Comparison of ENCODE assay signal across 20 mouse cellular contexts in genomic region chr17:13680318-13680717, GRCm38 (mm10).
DNase-seq lines count a peak whose midpoint lies in the region; ATAC-seq and TF ChIP-seq lines count a peak whose summit lies in the region.
"Had no signal": no experiment of that assay in that cellular context is flagged by ENCODE, and none has a peak within 500 bp of the region (broad histone marks: within the 10 kb centered on the region; RNA-seq: fewer than 3 reads in every experiment).

No protein-coding gene starts in this region.

- H3K36me3 ChIP-seq in hindbrain, embryonic 10.5 days = no peaks in the 10 kb centered on the region
- no peaks in the 10 kb centered on the region for H3K36me3 ChIP-seq in hindbrain, embryonic 11.5 days (ENCODE audit: control insufficient read depth, insufficient read depth, low read length)
- no peaks in the 10 kb centered on the region for H3K36me3 ChIP-seq in ES-Bruce4 (ENCODE audit: control insufficient read depth, insufficient read depth, low read length, poor library complexity, severe bottlenecking)
- H3K36me3 ChIP-seq in forebrain, postnatal 0 days (ENCODE audit: insufficient read depth) = no peaks in the 10 kb centered on the region
- H3K36me3 ChIP-seq: midbrain, embryonic 12.5 days had no signal

- no peaks in the 10 kb centered on the region for H3K27me3 ChIP-seq in hindbrain, embryonic 10.5 days (ENCODE audit: insufficient read depth, poor library complexity, severe bottlenecking)
- H3K27me3 ChIP-seq in hindbrain, embryonic 11.5 days (ENCODE audit: control insufficient read depth, insufficient read depth, low read length) = no peaks in the 10 kb centered on the region
- no peaks in the 10 kb centered on the region for H3K27me3 ChIP-seq in ES-Bruce4 (ENCODE audit: control insufficient read depth, insufficient read depth, low read length, poor library complexity, severe bottlenecking)
- H3K27me3 ChIP-seq in forebrain, postnatal 0 days (ENCODE audit: insufficient read depth, low read length) = no peaks in the 10 kb centered on the region
- H3K27me3 ChIP-seq: midbrain, embryonic 12.5 days had no signal

- peaks cover 76% of the 10 kb centered on the region for H3K4me1 ChIP-seq in hindbrain, embryonic 10.5 days (replicated peaks)
- peaks cover 8% of the 10 kb centered on the region; the same call in 1 of the 2 replicates for H3K4me1 ChIP-seq in hindbrain, embryonic 11.5 days (replicated peaks; ENCODE audit: control insufficient read depth, insufficient read depth, low read length)
- peaks cover 2% of the 10 kb centered on the region for H3K4me1 ChIP-seq in ES-Bruce4 (ENCODE audit: control insufficient read depth, insufficient read depth, low read length)
- peaks cover 19% of the 10 kb centered on the region for H3K4me1 ChIP-seq in forebrain, postnatal 0 days (ENCODE audit: insufficient read depth)

- no peak overlapping the region for H3K9ac ChIP-seq in hindbrain, embryonic 11.5 days (ENCODE audit: low read depth, low read length)
- H3K9ac ChIP-seq in ES-Bruce4 (ENCODE audit: low read depth, poor library complexity, severe bottlenecking) = peak overlapping the region; percentile 6; the same call in 1 of the 2 replicates
- H3K9ac ChIP-seq in forebrain, postnatal 0 days = no peak overlapping the region
- H3K9ac ChIP-seq: midbrain, embryonic 12.5 days had no signal

- no peak for ATAC-seq in hindbrain, embryonic 11.5 days (ENCODE audit: low FRiP score)
- ATAC-seq in forebrain, postnatal 0 days = no peak
- ATAC-seq: activated CD4-positive, CD25-positive, alpha-beta regulatory T cell, adult 4 months had no signal

- peak overlapping the region; percentile 80 for H3K27ac ChIP-seq in hindbrain, embryonic 10.5 days
- no peak overlapping the region for H3K27ac ChIP-seq in hindbrain, embryonic 11.5 days (ENCODE audit: low read depth, low read length)
- H3K27ac ChIP-seq in ES-Bruce4 (ENCODE audit: insufficient read depth, low read length) = peak overlapping the region; percentile 45
- peak overlapping the region; percentile 75 for H3K27ac ChIP-seq in forebrain, postnatal 0 days (ENCODE audit: low read depth, low read length)
- H3K27ac ChIP-seq: midbrain, embryonic 12.5 days had no signal

- no peak for DNase-seq in hindbrain, embryonic 10.5 days (ENCODE audit: low spot score)
- DNase-seq in hindbrain, embryonic 11.5 days (ENCODE audit: low spot score) = no peak
- DNase-seq in R1 (ENCODE audit: low read depth, low spot score) = peak; percentile 57
- peak; percentile 40 for DNase-seq in forebrain, postnatal 0 days
- DNase-seq in gastrocnemius, postnatal 14 days = no peak
- no peak for DNase-seq in lung, postnatal 25 days (ENCODE audit: low spot score)
- DNase-seq in adrenal gland, adult (ENCODE audit: inconsistent age in 2 of 2, low spot score in 1 of 2) = no peak
- DNase-seq: adrenal gland, postnatal 36 days; heart, postnatal 4 days; kidney, adult 2 months; kidney, postnatal 36 days; layer of hippocampus, postnatal 36 days; left cerebral cortex, postnatal 4 days; lung, adult 2 months; lung, postnatal 4 days; right cerebral cortex, adult 18-20 months; thymus, adult 18-20 months had no signal

- intact Hi-C loops in gastrocnemius, postnatal 14 days (cut with DNase I; ENCODE audit: low total_unique reads) = no loop called here

- WGBS in hindbrain, embryonic 10.5 days = 73% methylated on average over 4 of the region's 4 CpGs
- 82% methylated on average over 4 of the region's 4 CpGs for WGBS in hindbrain, embryonic 11.5 days
- WGBS in forebrain, postnatal 0 days = 50% methylated on average over 4 of the region's 4 CpGs

- no peak for TF ChIP-seq POLR2A in ES-Bruce4 (IDR thresholded peaks at IDR 0.05; ENCODE audit: insufficient read depth, low read length)

- H3K9me3 ChIP-seq in hindbrain, embryonic 10.5 days = 0 out of 2 replicates have a peak, but pooled peaks cover 3% of the 10 kb centered on the region
- no peaks in the 10 kb centered on the region for H3K9me3 ChIP-seq in hindbrain, embryonic 11.5 days (ENCODE audit: control insufficient read depth, low read length)
- no peaks in the 10 kb centered on the region for H3K9me3 ChIP-seq in ES-Bruce4 (replicated peaks; ENCODE audit: control insufficient read depth, insufficient read depth, low read length, poor library complexity, severe bottlenecking)
- no peaks in the 10 kb centered on the region for H3K9me3 ChIP-seq in forebrain, postnatal 0 days (ENCODE audit: low read length)
- H3K9me3 ChIP-seq: midbrain, embryonic 12.5 days had no signal

- no peak overlapping the region for H3K4me3 ChIP-seq in hindbrain, embryonic 10.5 days
- no peak overlapping the region for H3K4me3 ChIP-seq in hindbrain, embryonic 11.5 days (ENCODE audit: low read depth, low read length)
- H3K4me3 ChIP-seq in ES-Bruce4 (ENCODE audit: low read depth, low read length) = peak overlapping the region; percentile 29; the same call in 1 of the 2 replicates
- H3K4me3 ChIP-seq in forebrain, postnatal 0 days (ENCODE audit: low read depth, low read length) = no peak overlapping the region
- H3K4me3 ChIP-seq: midbrain, embryonic 12.5 days had no signal

- no peak for TF ChIP-seq CTCF in ES-Bruce4 (IDR thresholded peaks at IDR 0.05; ENCODE audit: low read depth, low read length)
- TF ChIP-seq CTCF in forebrain, postnatal 0 days (IDR thresholded peaks at IDR 0.05; ENCODE audit: low read depth) = 0 out of 2 replicates have a peak, but pooled peaks have one; percentile 16

- TF ChIP-seq EP300 in ES-Bruce4 (IDR thresholded peaks at IDR 0.05; ENCODE audit: insufficient read depth, low read depth, low read length) = no peak

- no peak overlapping the region for H3K4me2 ChIP-seq in hindbrain, embryonic 11.5 days (replicated peaks; ENCODE audit: low read depth, low read length)
- H3K4me2 ChIP-seq in forebrain, postnatal 0 days (ENCODE audit: low read depth) = no peak overlapping the region
- H3K4me2 ChIP-seq: midbrain, embryonic 12.5 days had no signal

Comparison
In these comparisons a context has a peak if more than half of its experiments do, and no peak if none do; other contexts are left out.
1. DNase-seq: peak in R1 (single experiment) and forebrain, postnatal 0 days (single experiment); none in hindbrain, embryonic 10.5 days (single experiment), hindbrain, embryonic 11.5 days (single experiment), gastrocnemius, postnatal 14 days (single experiment), lung, postnatal 25 days (single experiment) and adrenal gland, adult (0 of 2).